Mouse (Mus musculus): ENCODE measurements around the gene Vac14. TPM values are rescaled to one million over a fixed set of nuclear protein-coding genes. Genes with fewer than 3 reads are reported as not detected.

The Vac14 gene
- polyA plus RNA-seq, 1 experiment from 2014 or later: 35.5 TPM

GRCm38 (mm10) chr8:110619919-110620318, 1.5 kb downstream of the Vac14 start:
- no peak overlapping the region for H3K4me2 ChIP-seq (ENCODE audit: low read depth)

DNA sequence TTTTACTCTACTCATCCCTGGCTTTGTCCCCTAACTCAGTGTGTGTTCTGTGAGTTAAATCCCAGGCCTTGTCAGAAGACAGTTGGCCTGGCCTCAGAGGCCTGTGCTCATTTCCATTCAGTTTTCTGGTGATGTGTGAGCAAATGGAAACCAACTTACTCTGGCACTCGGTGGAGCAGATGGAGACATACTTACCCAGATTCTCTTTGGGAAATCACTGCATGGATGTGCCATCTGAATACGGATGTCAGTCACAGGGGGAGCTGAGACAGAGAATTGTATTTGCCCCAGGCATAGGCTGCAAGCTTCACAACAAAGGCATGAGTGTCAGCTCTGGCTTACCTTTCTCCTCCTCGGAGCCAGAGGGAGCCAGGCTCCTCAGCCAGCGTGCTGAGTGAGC, 8.0 kb downstream of the Vac14 start:
- 84% methylated on average over 4 of the region's 4 CpGs for WGBS
- Histone ChIP-seq H3K27me3 (ENCODE audit: control insufficient read depth, insufficient read depth, low read length) (no peaks in the 10 kb centered on the region), H3K36me3 (ENCODE audit: control insufficient read depth, insufficient read depth, low read length) (no peaks in the 10 kb centered on the region), H3K4me1 (ENCODE audit: control insufficient read depth, insufficient read depth, low read length) (no peaks in the 10 kb centered on the region), H3K4me2 (ENCODE audit: low read depth) (no peak overlapping the region), H3K9me3 (ENCODE audit: control insufficient read depth, low read length) (no peaks in the 10 kb centered on the region), H3K4me3 (ENCODE audit: low read depth, low read length) (no peak overlapping the region), H3K9ac (ENCODE audit: low read length) (no peak overlapping the region), H3K27ac (ENCODE audit: low read depth, low read length) (no peak overlapping the region)
- DNase-seq (ENCODE audit: low spot score) (no peak), ATAC-seq (ENCODE audit: insufficient read depth, low FRiP score, low TSS enrichment) (no peak)

More at GRCm38 (mm10) chr8:110619919-110620318, 1.5 kb downstream of the Vac14 start:
- H3K9ac ChIP-seq (ENCODE audit: low read length): no peak overlapping the region
- WGBS: 90% methylated on average over 5 of the region's 5 CpGs
- no peaks in the 10 kb centered on the region for H3K36me3 ChIP-seq (ENCODE audit: control insufficient read depth, insufficient read depth, low read length)
- H3K4me1 ChIP-seq (ENCODE audit: control insufficient read depth, insufficient read depth, low read length): peaks cover 9% of the 10 kb centered on the region
- no peak overlapping the region for H3K4me3 ChIP-seq (ENCODE audit: low read depth, low read length)
- ATAC-seq (ENCODE audit: insufficient read depth, low FRiP score, low TSS enrichment) (no peak), DNase-seq (ENCODE audit: low spot score) (no peak)
- no peaks in the 10 kb centered on the region for H3K9me3 ChIP-seq (ENCODE audit: control insufficient read depth, low read length)
- no peaks in the 10 kb centered on the region for H3K27me3 ChIP-seq (ENCODE audit: control insufficient read depth, insufficient read depth, low read length)
- no peak overlapping the region for H3K27ac ChIP-seq (ENCODE audit: low read depth, low read length)

- WGBS: 72% methylated on average over 9 of the region's 9 CpGs
- ATAC-seq (ENCODE audit: insufficient read depth, low FRiP score, low TSS enrichment): no peak
- peak; percentile 53 for DNase-seq (ENCODE audit: low spot score)
- Histone ChIP-seq H3K27ac (ENCODE audit: low read depth, low read length) (no peak overlapping the region), H3K27me3 (ENCODE audit: control insufficient read depth, insufficient read depth, low read length) (no peaks in the 10 kb centered on the region), H3K9me3 (ENCODE audit: control insufficient read depth, low read length) (no peaks in the 10 kb centered on the region), H3K4me2 (ENCODE audit: low read depth) (no peak overlapping the region), H3K9ac (ENCODE audit: low read length) (no peak overlapping the region), H3K4me1 (ENCODE audit: control insufficient read depth, insufficient read depth, low read length) (no peaks in the 10 kb centered on the region), H3K36me3 (ENCODE audit: control insufficient read depth, insufficient read depth, low read length) (peaks cover 2% of the 10 kb centered on the region; the same call in 1 of the 2 replicates), H3K4me3 (ENCODE audit: low read depth, low read length) (no peak overlapping the region)
Observed at GRCm38 (mm10) chr8:110629245-110630063, 11.1 kb downstream of the Vac14 start.

DNA sequence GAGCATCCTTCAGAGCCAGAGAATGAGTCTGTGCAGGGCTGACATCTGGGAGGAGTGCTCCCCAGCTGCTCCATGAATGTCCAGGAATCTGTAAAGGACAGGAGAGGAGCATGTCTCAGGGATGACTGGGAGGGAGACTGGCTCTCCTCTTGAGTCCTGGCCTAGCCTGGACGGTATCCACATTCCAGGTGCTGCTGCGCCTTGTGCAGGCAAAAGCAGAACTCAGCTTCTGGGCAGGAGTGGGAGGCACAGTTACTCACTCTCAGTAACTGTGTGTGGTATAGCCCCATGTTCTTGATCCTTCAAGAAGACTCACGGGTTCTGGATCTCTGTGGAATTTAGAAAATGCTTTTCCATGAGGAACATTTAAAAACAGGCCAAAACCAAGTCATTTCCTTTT, 11.7 kb downstream of the Vac14 start:
- H3K9ac ChIP-seq (ENCODE audit: low read length): no peak overlapping the region

GRCm38 (mm10) chr8:110630571-110631071, 12.2 kb downstream of the Vac14 start:
- peaks cover 2% of the 10 kb centered on the region; the same call in 1 of the 2 replicates for H3K36me3 ChIP-seq (ENCODE audit: control insufficient read depth, insufficient read depth, low read length)
- H3K9me3 ChIP-seq (ENCODE audit: control insufficient read depth, low read length): no peaks in the 10 kb centered on the region
- ATAC-seq (ENCODE audit: insufficient read depth, low FRiP score, low TSS enrichment): no peak
- no peak for DNase-seq (ENCODE audit: low spot score)
- H3K4me2 ChIP-seq (ENCODE audit: low read depth): no peak overlapping the region
- H3K4me3 ChIP-seq (ENCODE audit: low read depth, low read length): no peak overlapping the region
- H3K27me3 ChIP-seq (ENCODE audit: control insufficient read depth, insufficient read depth, low read length): no peaks in the 10 kb centered on the region
- no peak overlapping the region for H3K9ac ChIP-seq (ENCODE audit: low read length)
- no peaks in the 10 kb centered on the region for H3K4me1 ChIP-seq (ENCODE audit: control insufficient read depth, insufficient read depth, low read length)
- no peak overlapping the region for H3K27ac ChIP-seq (ENCODE audit: low read depth, low read length)
- WGBS: 89% methylated on average over 8 of the region's 8 CpGs

More for the DNA sequence above, 11.7 kb downstream of the Vac14 start:
- H3K9me3 ChIP-seq (ENCODE audit: control insufficient read depth, low read length): no peaks in the 10 kb centered on the region
- 94% methylated on average over 3 of the region's 3 CpGs for WGBS
- H3K27me3 ChIP-seq (ENCODE audit: control insufficient read depth, insufficient read depth, low read length): no peaks in the 10 kb centered on the region
- peaks cover 2% of the 10 kb centered on the region; the same call in 1 of the 2 replicates for H3K36me3 ChIP-seq (ENCODE audit: control insufficient read depth, insufficient read depth, low read length)
- H3K4me1 ChIP-seq (ENCODE audit: control insufficient read depth, insufficient read depth, low read length): no peaks in the 10 kb centered on the region
- no peak for DNase-seq (ENCODE audit: low spot score)
- H3K27ac ChIP-seq (ENCODE audit: low read depth, low read length): no peak overlapping the region
- ATAC-seq (ENCODE audit: insufficient read depth, low FRiP score, low TSS enrichment): no peak
- H3K4me2 ChIP-seq (ENCODE audit: low read depth): no peak overlapping the region
- no peak overlapping the region for H3K4me3 ChIP-seq (ENCODE audit: low read depth, low read length)

GRCm38 (mm10) chr8:110631201-110631600, 12.8 kb downstream of the Vac14 start:
- no peaks in the 10 kb centered on the region for H3K27me3 ChIP-seq (ENCODE audit: control insufficient read depth, insufficient read depth, low read length)
- no peak for ATAC-seq (ENCODE audit: insufficient read depth, low FRiP score, low TSS enrichment)
- peaks cover 2% of the 10 kb centered on the region; the same call in 1 of the 2 replicates for H3K36me3 ChIP-seq (ENCODE audit: control insufficient read depth, insufficient read depth, low read length)
- WGBS: 91% methylated on average over 7 of the region's 7 CpGs
- no peak overlapping the region for H3K4me3 ChIP-seq (ENCODE audit: low read depth, low read length)
- no peaks in the 10 kb centered on the region for H3K4me1 ChIP-seq (ENCODE audit: control insufficient read depth, insufficient read depth, low read length)
- no peak overlapping the region for H3K4me2 ChIP-seq (ENCODE audit: low read depth)
- no peak for DNase-seq (ENCODE audit: low spot score)
- no peak overlapping the region for H3K27ac ChIP-seq (ENCODE audit: low read depth, low read length)
- no peaks in the 10 kb centered on the region for H3K9me3 ChIP-seq (ENCODE audit: control insufficient read depth, low read length)
- no peak overlapping the region for H3K9ac ChIP-seq (ENCODE audit: low read length)

DNA sequence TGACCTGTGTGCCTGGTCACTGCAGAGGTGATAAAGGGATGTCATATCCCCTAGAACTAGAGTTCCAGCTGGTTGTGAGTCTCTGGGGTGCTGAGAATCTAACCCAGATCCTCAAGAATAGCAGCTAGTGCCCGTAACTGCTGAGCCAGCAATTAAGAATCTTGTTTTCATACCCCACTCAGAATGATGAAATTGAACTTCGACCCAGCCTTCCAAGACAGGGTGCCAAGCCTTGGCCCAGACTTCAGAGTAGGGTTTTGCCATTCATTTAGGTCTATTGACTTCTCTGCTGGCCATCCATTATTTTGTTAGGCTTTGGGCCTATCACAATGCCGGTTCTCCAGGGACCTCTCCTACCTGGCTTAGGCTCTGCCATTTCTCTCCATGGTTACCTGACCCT, 15.4 kb downstream of the Vac14 start:
- Histone ChIP-seq H3K36me3 (ENCODE audit: control insufficient read depth, insufficient read depth, low read length) (peaks cover 2% of the 10 kb centered on the region; the same call in 1 of the 2 replicates), H3K4me3 (ENCODE audit: low read depth, low read length) (no peak overlapping the region), H3K27ac (ENCODE audit: low read depth, low read length) (no peak overlapping the region), H3K4me1 (ENCODE audit: control insufficient read depth, insufficient read depth, low read length) (no peaks in the 10 kb centered on the region), H3K4me2 (ENCODE audit: low read depth) (no peak overlapping the region), H3K9me3 (ENCODE audit: control insufficient read depth, low read length) (no peaks in the 10 kb centered on the region), H3K9ac (ENCODE audit: low read length) (no peak overlapping the region), H3K27me3 (ENCODE audit: control insufficient read depth, insufficient read depth, low read length) (no peaks in the 10 kb centered on the region)
- 96% methylated on average over 3 of the region's 3 CpGs for WGBS
- ATAC-seq (ENCODE audit: insufficient read depth, low FRiP score, low TSS enrichment): no peak
- no peak for DNase-seq (ENCODE audit: low spot score)

- ATAC-seq (ENCODE audit: insufficient read depth, low FRiP score, low TSS enrichment): no peak
- Histone ChIP-seq H3K4me2 (ENCODE audit: low read depth) (no peak overlapping the region), H3K36me3 (ENCODE audit: control insufficient read depth, insufficient read depth, low read length) (peaks cover 2% of the 10 kb centered on the region; the same call in 1 of the 2 replicates), H3K9me3 (ENCODE audit: control insufficient read depth, low read length) (no peaks in the 10 kb centered on the region), H3K4me3 (ENCODE audit: low read depth, low read length) (no peak overlapping the region), H3K27ac (ENCODE audit: low read depth, low read length) (no peak overlapping the region), H3K4me1 (ENCODE audit: control insufficient read depth, insufficient read depth, low read length) (no peaks in the 10 kb centered on the region), H3K27me3 (ENCODE audit: control insufficient read depth, insufficient read depth, low read length) (no peaks in the 10 kb centered on the region), H3K9ac (ENCODE audit: low read length) (no peak overlapping the region)
- WGBS: 93% methylated on average over 6 of the region's 6 CpGs
- DNase-seq (ENCODE audit: low spot score): no peak
Observed at GRCm38 (mm10) chr8:110636182-110636581, 17.8 kb downstream of the Vac14 start.

DNA sequence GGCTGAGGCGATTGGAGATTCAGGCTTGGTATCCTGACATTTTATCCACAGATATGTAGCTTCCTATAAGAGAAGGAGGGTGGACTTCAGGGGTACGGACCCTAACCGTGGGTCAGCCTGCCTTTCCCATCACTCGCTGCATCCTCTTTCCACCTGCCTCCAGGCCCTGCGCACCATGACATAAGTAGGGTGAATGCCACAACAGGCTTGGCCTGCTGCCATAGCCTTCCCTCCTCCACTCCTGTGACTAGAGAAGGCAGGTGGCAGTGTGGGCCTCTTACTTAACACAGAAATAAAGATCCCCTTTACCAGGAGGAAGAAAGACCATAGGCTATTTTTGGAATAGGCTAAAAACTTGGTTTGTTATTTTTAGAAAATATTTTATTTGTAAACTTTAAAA, 23.9 kb downstream of the Vac14 start:
- Histone ChIP-seq H3K36me3 (ENCODE audit: control insufficient read depth, insufficient read depth, low read length) (peaks cover 4% of the 10 kb centered on the region; the same call in 1 of the 2 replicates), H3K9me3 (ENCODE audit: control insufficient read depth, low read length) (no peaks in the 10 kb centered on the region), H3K27ac (ENCODE audit: low read depth, low read length) (no peak overlapping the region), H3K4me3 (ENCODE audit: low read depth, low read length) (no peak overlapping the region), H3K9ac (ENCODE audit: low read length) (no peak overlapping the region), H3K4me2 (ENCODE audit: low read depth) (no peak overlapping the region), H3K27me3 (ENCODE audit: control insufficient read depth, insufficient read depth, low read length) (no peaks in the 10 kb centered on the region), H3K4me1 (ENCODE audit: control insufficient read depth, insufficient read depth, low read length) (no peaks in the 10 kb centered on the region)
- WGBS: 90% methylated on average over 5 of the region's 5 CpGs
- DNase-seq (ENCODE audit: low spot score) (no peak), ATAC-seq (ENCODE audit: insufficient read depth, low FRiP score, low TSS enrichment) (no peak)

Measured in neural tube, embryonic 11.5 days (tissue).